ENCODE assay signal across 24 mouse cellular contexts in the genomic region with DNA sequence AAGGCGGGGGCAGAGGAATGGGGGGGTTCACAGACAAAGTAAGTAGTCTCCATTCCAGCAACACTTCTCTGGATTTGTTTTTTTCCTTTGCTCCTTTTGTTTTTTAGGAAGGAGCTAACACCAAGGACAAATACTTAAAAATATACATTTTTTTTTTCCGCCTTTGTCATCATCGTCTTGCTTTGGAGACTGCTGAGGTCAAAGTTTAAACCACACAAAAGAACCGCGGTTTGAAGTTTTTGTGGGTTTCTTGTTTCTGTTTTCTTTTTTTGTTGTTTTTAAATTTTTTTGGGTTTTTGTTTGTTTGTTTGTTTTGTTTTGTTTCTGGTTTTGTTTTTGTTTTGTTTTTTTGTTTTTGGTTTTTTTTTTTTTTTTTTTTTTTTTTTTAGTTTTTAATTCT. TPM values are rescaled to one million over a fixed set of nuclear protein-coding genes. Genes with fewer than 3 reads are reported as not detected.
DNase-seq lines count a peak whose midpoint lies in the region; ATAC-seq lines count a peak whose summit lies in the region.
"Had no signal": no experiment of that assay in that cellular context is flagged by ENCODE, and none has a peak within 500 bp of the region (broad histone marks: within the 10 kb centered on the region; RNA-seq: fewer than 3 reads in every experiment).

No protein-coding gene starts in this region.

- peaks cover 34% of the 10 kb centered on the region for H3K36me3 ChIP-seq in forebrain, embryonic 12.5 days (replicated peaks)
- H3K36me3 ChIP-seq in forebrain, embryonic 13.5 days (ENCODE audit: poor library complexity, severe bottlenecking) = peaks cover 48% of the 10 kb centered on the region

- DNase-seq in thymus, postnatal 0 days (ENCODE audit: low spot score) = peak; percentile 37
- DNase-seq in thymus, postnatal 4 days = no peak
- DNase-seq in naive thymus-derived CD4-positive, alpha-beta T cell, adult 2 months (ENCODE audit: low read depth) = peak; percentile 76
- no peak for DNase-seq in testis, postnatal 10 days (ENCODE audit: low spot score)
- DNase-seq: cerebellum, adult 2 months; cerebellum, postnatal 36 days; heart, postnatal 10 days; kidney, adult 11 months; kidney, postnatal 14 days; layer of hippocampus, adult 9-11 months; lung, embryonic 14.5 days; lung, postnatal 14 days; spleen, adult 18-20 months; thymus, adult 18-20 months had no signal

- no peaks in the 10 kb centered on the region for H3K9me3 ChIP-seq in forebrain, embryonic 12.5 days
- no peaks in the 10 kb centered on the region for H3K9me3 ChIP-seq in forebrain, embryonic 13.5 days (replicated peaks)
- H3K9me3 ChIP-seq: embryonic facial prominence, embryonic 15.5 days; forebrain, embryonic 15.5 days; heart, embryonic 13.5 days; limb, embryonic 12.5 days; liver, embryonic 15.5 days had no signal

- H3K4me1 ChIP-seq in forebrain, embryonic 12.5 days = peaks cover 18% of the 10 kb centered on the region
- H3K4me1 ChIP-seq in forebrain, embryonic 13.5 days = peaks cover 11% of the 10 kb centered on the region
- H3K4me1 ChIP-seq: forebrain, embryonic 15.5 days had no signal

- ATAC-seq in forebrain, embryonic 12.5 days (ENCODE audit: low FRiP score) = no peak
- ATAC-seq in forebrain, embryonic 13.5 days = no peak
- peak; percentile 24 for ATAC-seq in activated CD4-positive, CD25-positive, alpha-beta regulatory T cell, adult 4 months
- ATAC-seq in frontal cortex, adult (ENCODE audit: low TSS enrichment) = no peak
- ATAC-seq: Patski had no signal

- no peak overlapping the region for H3K4me2 ChIP-seq in forebrain, embryonic 12.5 days
- H3K4me2 ChIP-seq in forebrain, embryonic 13.5 days = no peak overlapping the region
- H3K4me2 ChIP-seq: embryonic facial prominence, embryonic 15.5 days; forebrain, embryonic 15.5 days; heart, embryonic 13.5 days; liver, embryonic 15.5 days had no signal

- H3K27ac ChIP-seq in forebrain, embryonic 12.5 days = 0 out of 2 replicates have a peak overlapping the region, but pooled peaks have one; percentile 31
- no peak overlapping the region for H3K27ac ChIP-seq in forebrain, embryonic 13.5 days
- H3K27ac ChIP-seq: embryonic facial prominence, embryonic 15.5 days; heart, embryonic 13.5 days; liver, embryonic 15.5 days had no signal

- H3K4me3 ChIP-seq in forebrain, embryonic 12.5 days (replicated peaks) = no peak overlapping the region
- H3K4me3 ChIP-seq in forebrain, embryonic 13.5 days = no peak overlapping the region
- H3K4me3 ChIP-seq: embryonic facial prominence, embryonic 15.5 days; forebrain, embryonic 15.5 days; heart, embryonic 13.5 days; limb, embryonic 12.5 days; liver, embryonic 15.5 days had no signal

- no peaks in the 10 kb centered on the region for H3K27me3 ChIP-seq in forebrain, embryonic 12.5 days
- H3K27me3 ChIP-seq in forebrain, embryonic 13.5 days = no peaks in the 10 kb centered on the region
- H3K27me3 ChIP-seq: embryonic facial prominence, embryonic 15.5 days; forebrain, embryonic 15.5 days; Patski had no signal

- whole genome bisulfite sequencing in forebrain, embryonic 12.5 days = 57% methylated on average over 5 of the region's 5 CpGs
- WGBS in forebrain, embryonic 13.5 days = 61% methylated on average over 5 of the region's 5 CpGs

- H3K9ac ChIP-seq in forebrain, embryonic 12.5 days = no peak overlapping the region
- no peak overlapping the region for H3K9ac ChIP-seq in forebrain, embryonic 13.5 days
- H3K9ac ChIP-seq: embryonic facial prominence, embryonic 15.5 days; forebrain, embryonic 15.5 days; heart, embryonic 13.5 days; limb, embryonic 12.5 days; liver, embryonic 15.5 days; lung, embryonic 14.5 days had no signal

RNA-seq across cellular contexts. Expression of gene Zfp574, which starts 15.6 kb away (rescaled TPM):
- 39.7 and 41.2 TPM in 2 replicates for polyA plus RNA-seq in forebrain, embryonic 12.5 days (2016; fragmentation: Nextera tagmentation; extraction: Ambion mirVana)
- 33.5 and 38.1 TPM in 2 replicates for polyA plus RNA-seq in forebrain, embryonic 13.5 days (2015; fragmentation: Nextera tagmentation; extraction: Ambion mirVana)
- polyA plus RNA-seq in thymus, postnatal 0 days (2015; fragmentation: Nextera tagmentation; extraction: Ambion mirVana) = 18.1 and 20.8 TPM in 2 replicates
- polyA plus RNA-seq in activated CD4-positive, CD25-positive, alpha-beta regulatory T cell, adult 4 months (2017; shearing (Covaris generic)) = 10 to 100 TPM in 1 of 2 experiments, 1 to 10 TPM in 1; 8.9 to 14.2 TPM

RNA-seq across cellular contexts. Expression of gene Grik5, which starts 15.8 kb away (rescaled TPM):
- 14.3 and 18.1 TPM in 2 replicates for polyA plus RNA-seq in forebrain, embryonic 12.5 days (2016; fragmentation: Nextera tagmentation; extraction: Ambion mirVana)
- 12.8 and 14.7 TPM in 2 replicates for polyA plus RNA-seq in forebrain, embryonic 13.5 days (2015; fragmentation: Nextera tagmentation; extraction: Ambion mirVana)
- polyA plus RNA-seq in thymus, postnatal 0 days (2015; fragmentation: Nextera tagmentation; extraction: Ambion mirVana) = 0.80 and 1.2 TPM in 2 replicates
- 1 to 10 TPM; 2.2 to 2.4 TPM for polyA plus RNA-seq in activated CD4-positive, CD25-positive, alpha-beta regulatory T cell, adult 4 months (2017; shearing (Covaris generic))

Comparison
In these comparisons a context has a peak if more than half of its experiments do, and no peak if none do; other contexts are left out.
1. DNase-seq: peak in thymus, postnatal 0 days (single experiment) and naive thymus-derived CD4-positive, alpha-beta T cell, adult 2 months (single experiment); none in thymus, postnatal 4 days (single experiment) and testis, postnatal 10 days (single experiment).